Mouse (Mus musculus): Measurements from ENCODE around the gene Klf17. TPM values are rescaled to one million over a fixed set of nuclear protein-coding genes. Genes with fewer than 3 reads are reported as not detected.
"Not testable (repeated sequence)": the region's sequence is repeated elsewhere in the genome, so short reads cannot be mapped to it uniquely, and the experiment has no call there.

Gene Klf17
- polyA plus RNA-seq, 1 experiment from 2014 or later = not detected

DNA sequence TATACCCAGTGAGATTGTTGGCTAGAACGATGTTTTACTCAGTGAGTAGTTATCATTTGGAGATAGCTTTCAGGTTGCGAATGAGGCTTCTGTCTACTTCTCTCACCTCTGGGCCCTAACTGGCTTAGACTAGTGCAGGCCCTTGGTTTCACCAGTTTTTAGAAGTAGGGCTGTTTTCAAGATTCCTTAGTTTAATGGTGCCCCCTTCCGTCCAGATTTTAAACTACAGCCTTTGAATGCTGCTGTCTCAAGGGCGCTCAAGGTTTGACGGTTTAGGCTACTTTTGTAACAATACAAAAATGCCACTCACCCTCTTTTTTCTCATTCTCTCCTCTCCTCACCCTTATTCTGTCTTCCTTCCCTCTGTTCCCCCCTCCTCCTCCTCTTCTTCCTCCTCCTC is 5.5 kb upstream of the Klf17 start:
- no peak overlapping the region for H3K4me2 ChIP-seq (replicated peaks; ENCODE audit: low read depth, low read length)
- no peak overlapping the region for H3K27ac ChIP-seq (ENCODE audit: low read length)
- no peak for ATAC-seq (ENCODE audit: low FRiP score, low TSS enrichment)
- no peaks in the 10 kb centered on the region for H3K27me3 ChIP-seq (ENCODE audit: insufficient read depth, low read length)
- no peak overlapping the region for H3K9ac ChIP-seq (replicated peaks; ENCODE audit: low read length)
- 20% methylated on average over 5 of the region's 5 CpGs for WGBS
- no peaks in the 10 kb centered on the region for H3K36me3 ChIP-seq (ENCODE audit: insufficient read depth, low read length)
- no peaks in the 10 kb centered on the region for H3K4me1 ChIP-seq (ENCODE audit: insufficient read depth, low read length)
- no peaks in the 10 kb centered on the region for H3K9me3 ChIP-seq (ENCODE audit: low read length)
- H3K4me3 ChIP-seq (ENCODE audit: low read length) = no peak overlapping the region

GRCm38 (mm10) chr4:117760151-117760550 is 5.3 kb downstream of the Klf17 start:
- H3K27ac ChIP-seq (ENCODE audit: low read length) = no peak overlapping the region
- H3K4me3 ChIP-seq (ENCODE audit: low read length) = no peak overlapping the region
- no peak overlapping the region for H3K4me2 ChIP-seq (replicated peaks; ENCODE audit: low read depth, low read length)
- H3K27me3 ChIP-seq (ENCODE audit: insufficient read depth, low read length) = no peaks in the 10 kb centered on the region
- no peaks in the 10 kb centered on the region for H3K4me1 ChIP-seq (ENCODE audit: insufficient read depth, low read length)
- no peaks in the 10 kb centered on the region for H3K9me3 ChIP-seq (ENCODE audit: low read length)
- WGBS = 92% methylated on average over 5 of the region's 5 CpGs
- ATAC-seq (ENCODE audit: low FRiP score, low TSS enrichment) = no peak
- H3K36me3 ChIP-seq (ENCODE audit: insufficient read depth, low read length) = no peaks in the 10 kb centered on the region
- no peak overlapping the region for H3K9ac ChIP-seq (replicated peaks; ENCODE audit: low read length)

GRCm38 (mm10) chr4:117752469-117752868 is 13.0 kb downstream of the Klf17 start:
- not testable (repeated sequence) for H3K36me3 ChIP-seq (ENCODE audit: insufficient read depth, low read length); H3K9me3 ChIP-seq (ENCODE audit: low read length); H3K27me3 ChIP-seq (ENCODE audit: insufficient read depth, low read length); H3K4me1 ChIP-seq (ENCODE audit: insufficient read depth, low read length); H3K4me2 ChIP-seq (replicated peaks; ENCODE audit: low read depth, low read length); H3K9ac ChIP-seq (replicated peaks; ENCODE audit: low read length); H3K4me3 ChIP-seq (ENCODE audit: low read length); H3K27ac ChIP-seq (ENCODE audit: low read length); ATAC-seq (ENCODE audit: low FRiP score, low TSS enrichment)
- WGBS = 58% methylated on average over 5 of the region's 5 CpGs

- Histone ChIP-seq H3K36me3 (ENCODE audit: insufficient read depth, low read length) (no peaks in the 10 kb centered on the region), H3K4me2 (replicated peaks; ENCODE audit: low read depth, low read length) (no peak overlapping the region), H3K9ac (replicated peaks; ENCODE audit: low read length) (no peak overlapping the region), H3K9me3 (ENCODE audit: low read length) (no peaks in the 10 kb centered on the region), H3K4me3 (ENCODE audit: low read length) (no peak overlapping the region), H3K27ac (ENCODE audit: low read length) (no peak overlapping the region), H3K27me3 (ENCODE audit: insufficient read depth, low read length) (no peaks in the 10 kb centered on the region), H3K4me1 (ENCODE audit: insufficient read depth, low read length) (no peaks in the 10 kb centered on the region)
- 50% methylated on average over 8 of the region's 8 CpGs for WGBS
- no peak for ATAC-seq (ENCODE audit: low FRiP score, low TSS enrichment)
These were observed 27.9 kb downstream of the Klf17 start for GRCm38 (mm10) chr4:117737559-117737958.

DNA sequence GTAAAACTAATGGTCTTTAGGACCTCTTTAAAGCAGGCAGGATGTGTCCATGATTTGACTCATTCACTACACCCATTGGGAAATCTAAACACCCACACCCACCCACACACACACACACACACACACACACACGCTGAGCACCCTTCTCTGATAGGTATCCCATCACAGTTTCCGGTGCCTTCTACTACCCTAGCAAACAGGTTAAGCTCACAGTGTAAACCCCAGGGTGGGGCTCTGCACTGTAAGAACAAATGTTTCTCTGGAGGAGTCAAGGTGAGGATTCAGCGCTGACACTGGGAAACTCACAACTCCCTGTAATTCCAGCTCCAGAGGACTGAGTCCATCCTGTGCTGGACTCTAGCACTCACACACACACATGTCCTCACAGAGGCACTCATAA is 33.5 kb downstream of the Klf17 start:
- H3K27me3 ChIP-seq (ENCODE audit: insufficient read depth, low read length) = no peaks in the 10 kb centered on the region
- no peak overlapping the region for H3K4me2 ChIP-seq (replicated peaks; ENCODE audit: low read depth, low read length)
- H3K4me3 ChIP-seq (ENCODE audit: low read length) = no peak overlapping the region
- no peak overlapping the region for H3K27ac ChIP-seq (ENCODE audit: low read length)
- no peaks in the 10 kb centered on the region for H3K9me3 ChIP-seq (ENCODE audit: low read length)
- ATAC-seq (ENCODE audit: low FRiP score, low TSS enrichment) = no peak
- no peaks in the 10 kb centered on the region for H3K36me3 ChIP-seq (ENCODE audit: insufficient read depth, low read length)
- H3K9ac ChIP-seq (replicated peaks; ENCODE audit: low read length) = no peak overlapping the region
- H3K4me1 ChIP-seq (ENCODE audit: insufficient read depth, low read length) = no peaks in the 10 kb centered on the region
- 80% methylated on average over 3 of the region's 3 CpGs for WGBS

GRCm38 (mm10) chr4:117724112-117724511 is 41.3 kb downstream of the Klf17 start, which contains the start of gene Gm12845:
Gene Gm12845, plus strand, starts transcription at chr4:117724412.
- Histone ChIP-seq H3K4me3 (ENCODE audit: low read length) (no peak within 1 kb of the TSS), H3K27me3 (ENCODE audit: insufficient read depth, low read length) (no peaks in the 10 kb centered on the region), H3K9ac (replicated peaks; ENCODE audit: low read length) (no peak within 1 kb of the TSS), H3K4me1 (ENCODE audit: insufficient read depth, low read length) (no peaks in the 10 kb centered on the region), H3K36me3 (ENCODE audit: insufficient read depth, low read length) (no peaks in the 10 kb centered on the region), H3K27ac (ENCODE audit: low read length) (no peak within 1 kb of the TSS), H3K4me2 (replicated peaks; ENCODE audit: low read depth, low read length) (no peak within 1 kb of the TSS), H3K9me3 (ENCODE audit: low read length) (no peaks in the 10 kb centered on the region)
- 79% methylated on average over 1 of the region's 1 CpGs for WGBS
- no peak for ATAC-seq (ENCODE audit: low FRiP score, low TSS enrichment)

GRCm38 (mm10) chr4:117713303-117714098 is 51.9 kb downstream of the Klf17 start:
- H3K9me3 ChIP-seq (ENCODE audit: low read length) = no peaks in the 10 kb centered on the region
- H3K4me3 ChIP-seq (ENCODE audit: low read length) = no peak overlapping the region
- H3K27ac ChIP-seq (ENCODE audit: low read length) = no peak overlapping the region
- no peaks in the 10 kb centered on the region for H3K27me3 ChIP-seq (ENCODE audit: insufficient read depth, low read length)
- ATAC-seq (ENCODE audit: low FRiP score, low TSS enrichment) = no peak
- no peaks in the 10 kb centered on the region for H3K36me3 ChIP-seq (ENCODE audit: insufficient read depth, low read length)
- no peaks in the 10 kb centered on the region for H3K4me1 ChIP-seq (ENCODE audit: insufficient read depth, low read length)
- H3K9ac ChIP-seq (replicated peaks; ENCODE audit: low read length) = no peak overlapping the region
- 75% methylated on average over 6 of the region's 6 CpGs for WGBS
- no peak overlapping the region for H3K4me2 ChIP-seq (replicated peaks; ENCODE audit: low read depth, low read length)

DNA sequence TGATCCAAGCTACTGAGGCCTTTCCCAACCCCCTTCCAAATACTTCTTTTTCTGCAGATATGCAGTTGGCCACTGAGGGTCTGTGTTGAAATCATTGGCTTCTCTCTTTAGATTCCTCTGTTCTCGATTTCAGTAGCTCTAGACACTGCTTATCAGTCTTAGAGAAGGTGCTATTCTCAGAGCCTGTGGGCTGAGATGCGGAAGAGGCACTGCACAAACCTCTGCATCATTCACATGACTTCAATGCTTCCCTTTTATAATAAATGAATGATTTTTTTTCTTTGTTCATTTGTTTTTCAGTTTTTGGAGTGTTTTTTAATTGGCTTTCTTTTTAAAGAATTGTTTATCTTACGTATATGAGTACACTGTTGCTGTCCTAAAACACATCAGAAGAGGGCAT is 53.1 kb downstream of the Klf17 start:
- no peak overlapping the region for H3K4me2 ChIP-seq (replicated peaks; ENCODE audit: low read depth, low read length)
- H3K27me3 ChIP-seq (ENCODE audit: insufficient read depth, low read length) = no peaks in the 10 kb centered on the region
- 79% methylated on average over 3 of the region's 3 CpGs for WGBS
- H3K4me1 ChIP-seq (ENCODE audit: insufficient read depth, low read length) = no peaks in the 10 kb centered on the region
- H3K36me3 ChIP-seq (ENCODE audit: insufficient read depth, low read length) = no peaks in the 10 kb centered on the region
- H3K9ac ChIP-seq (replicated peaks; ENCODE audit: low read length) = no peak overlapping the region
- ATAC-seq (ENCODE audit: low FRiP score, low TSS enrichment) = no peak
- H3K27ac ChIP-seq (ENCODE audit: low read length) = no peak overlapping the region
- no peaks in the 10 kb centered on the region for H3K9me3 ChIP-seq (ENCODE audit: low read length)
- no peak overlapping the region for H3K4me3 ChIP-seq (ENCODE audit: low read length)

- Histone ChIP-seq H3K4me2 (replicated peaks; ENCODE audit: low read depth, low read length) (no peak overlapping the region), H3K27ac (ENCODE audit: low read length) (no peak overlapping the region), H3K36me3 (ENCODE audit: insufficient read depth, low read length) (no peaks in the 10 kb centered on the region), H3K9me3 (ENCODE audit: low read length) (no peaks in the 10 kb centered on the region), H3K4me3 (ENCODE audit: low read length) (no peak overlapping the region), H3K4me1 (ENCODE audit: insufficient read depth, low read length) (no peaks in the 10 kb centered on the region), H3K27me3 (ENCODE audit: insufficient read depth, low read length) (no peaks in the 10 kb centered on the region), H3K9ac (replicated peaks; ENCODE audit: low read length) (no peak overlapping the region)
- 58% methylated on average over 3 of the region's 3 CpGs for WGBS
- ATAC-seq (ENCODE audit: low FRiP score, low TSS enrichment) = no peak
These were observed 56.5 kb downstream of the Klf17 start for GRCm38 (mm10) chr4:117708780-117709550.

Measured in kidney, embryonic 16.5 days (tissue).